Mouse (Mus musculus) intestine, embryonic 16.5 days (tissue): ENCODE data around the gene Trpv4. TPM values are rescaled to one million over a fixed set of nuclear protein-coding genes. Genes with fewer than 3 reads are reported as not detected.
A peak's percentile ranks its signal among the peaks of the same experiment; 100 is the strongest.

Experiments
- ATAC-seq: fragments of 200-750 bp; cut with Nextera tagmentation; 2 replicates; pipeline ENCODE4 v1.8.0; 2017; ENCODE audit warnings: moderate TSS enrichment, moderate library complexity
- H3K27ac ChIP-seq: fragments of 300-500 bp; sonication (generic); 2 replicates; pipeline ENCODE4 v1.5.1; 2014; ENCODE audit warnings: mild to moderate bottlenecking, low read length
- H3K27me3 ChIP-seq: fragments of 300-500 bp; sonication (generic); replicated peaks from 2 replicates; pipeline ENCODE4 v1.6.1; 2014; ENCODE audit warnings: low read length, control low read depth, mixed read lengths; ENCODE audit not compliant: control insufficient read depth, insufficient read depth
- H3K36me3 ChIP-seq: fragments of 300-500 bp; sonication (generic); 2 replicates; pipeline ENCODE4 v1.6.1; 2014; ENCODE audit warnings: low read length, control low read depth; ENCODE audit not compliant: control insufficient read depth, insufficient read depth
- H3K4me1 ChIP-seq: fragments of 300-500 bp; sonication (generic); 2 replicates; pipeline ENCODE4 v1.6.1; 2014; ENCODE audit warnings: low read length, control low read depth, mixed read lengths; ENCODE audit not compliant: control insufficient read depth, insufficient read depth
- H3K4me2 ChIP-seq: fragments of 300-500 bp; sonication (generic); 2 replicates; pipeline ENCODE4 v1.6.1; 2014; ENCODE audit warnings: low read depth, low read length, control low read depth
- H3K4me3 ChIP-seq: fragments of 300-500 bp; sonication (generic); 2 replicates; pipeline ENCODE4 v1.5.1; 2014; ENCODE audit warnings: mild to moderate bottlenecking, low read length
- H3K9ac ChIP-seq: fragments of 300-500 bp; sonication (generic); 2 replicates; pipeline ENCODE4 v1.6.1; 2014; ENCODE audit warnings: low read depth, low read length
- H3K9me3 ChIP-seq: fragments of 300-500 bp; sonication (generic); 2 replicates; pipeline ENCODE4 v1.6.1; 2016; ENCODE audit warnings: low read length, control low read depth; ENCODE audit not compliant: control insufficient read depth
- WGBS: fragments of 180-500 bp; shearing (Covaris S2); extraction: QIAGEN DNeasy Blood & Tissue Kit; methylation state at CpG from one replicate; pipeline ENCODE4 v1.1.7; 2014; 5-methylcytosine and 5-hydroxymethylcytosine counted together
- polyA plus RNA-seq: library from polyadenylated mRNA; unstranded; fragments of >200 nt; fragmentation: Nextera tagmentation; extraction: Ambion mirVana; gene quantifications from 2 replicates; pipeline ENCODE4 v1.2.1, GENCODE M21; 2015

Gene Trpv4
- polyA plus RNA-seq, 1 experiment from 2014 or later: 0.93 TPM

DNA sequence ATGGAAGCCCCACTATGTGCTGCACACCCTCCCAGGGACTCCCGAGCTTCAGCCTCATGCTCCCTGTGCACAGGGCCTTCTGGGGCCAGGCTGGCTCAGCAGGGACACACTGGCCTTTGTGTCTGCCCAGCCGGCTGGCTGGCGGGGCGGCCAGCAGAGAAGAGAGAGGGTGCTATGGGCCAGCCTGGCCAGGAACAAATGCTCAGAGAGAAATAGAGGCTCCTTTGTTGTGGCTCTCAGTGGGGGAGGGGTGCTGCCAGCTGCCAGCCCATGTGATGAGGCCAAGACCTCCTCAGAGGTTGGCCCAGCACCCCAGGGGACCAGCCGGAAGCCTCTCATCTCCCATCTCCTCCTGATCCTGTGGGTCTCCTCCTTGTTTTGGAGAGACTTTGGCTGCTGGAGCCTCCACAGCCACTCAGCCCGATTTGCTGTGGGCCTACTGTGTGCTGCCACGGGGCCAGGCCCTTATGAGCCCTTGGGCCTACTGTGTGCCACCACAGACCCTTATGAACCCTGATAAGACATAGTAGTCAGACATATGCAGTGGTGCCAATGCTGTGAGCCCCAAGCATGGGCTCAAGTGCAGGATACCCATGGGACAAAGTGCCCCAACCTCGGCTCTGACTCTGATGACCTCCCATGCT lies 78.4 kb downstream of the Trpv4 start:
- Histone ChIP-seq H3K9ac (no peak overlapping the region), H3K27ac (no peak overlapping the region), H3K27me3 (no peaks in the 10 kb centered on the region), H3K4me1 (peaks cover 29% of the 10 kb centered on the region), H3K9me3 (no peaks in the 10 kb centered on the region), H3K4me2 (no peak overlapping the region), H3K4me3 (no peak overlapping the region), H3K36me3 (no peaks in the 10 kb centered on the region)
- WGBS: 80% methylated on average over 8 of the region's 8 CpGs
- ATAC-seq: peak; percentile 25

GRCm38 (mm10) chr5:114578361-114578760 lies 79.9 kb downstream of the Trpv4 start:
- 38% methylated on average over 20 of the region's 20 CpGs for WGBS
- Histone ChIP-seq H3K36me3 (no peaks in the 10 kb centered on the region), H3K27ac (no peak overlapping the region), H3K9me3 (no peaks in the 10 kb centered on the region), H3K4me1 (peaks cover 30% of the 10 kb centered on the region), H3K4me3 (no peak overlapping the region), H3K27me3 (no peaks in the 10 kb centered on the region), H3K9ac (no peak overlapping the region), H3K4me2 (no peak overlapping the region)
- no peak for ATAC-seq

- 86% methylated on average over 16 of the region's 16 CpGs for WGBS
- no peak for ATAC-seq
- Histone ChIP-seq H3K9me3 (no peaks in the 10 kb centered on the region), H3K27ac (no peak overlapping the region), H3K27me3 (no peaks in the 10 kb centered on the region; the same call in 1 of the 2 replicates), H3K4me3 (no peak overlapping the region), H3K36me3 (no peaks in the 10 kb centered on the region), H3K4me2 (no peak overlapping the region), H3K4me1 (peaks cover 48% of the 10 kb centered on the region), H3K9ac (no peak overlapping the region)
Measured at GRCm38 (mm10) chr5:114575986-114576605, 82.1 kb downstream of the Trpv4 start.

GRCm38 (mm10) chr5:114575530-114575929 lies 82.7 kb downstream of the Trpv4 start:
- Histone ChIP-seq H3K4me3 (no peak overlapping the region), H3K36me3 (no peaks in the 10 kb centered on the region), H3K27me3 (no peaks in the 10 kb centered on the region; the same call in 1 of the 2 replicates), H3K27ac (0 out of 2 replicates have a peak overlapping the region, but pooled peaks have one; percentile 13), H3K4me2 (peak overlapping the region; percentile 27; the same call in 1 of the 2 replicates), H3K4me1 (peaks cover 53% of the 10 kb centered on the region), H3K9ac (no peak overlapping the region), H3K9me3 (no peaks in the 10 kb centered on the region)
- 74% methylated on average over 7 of the region's 7 CpGs for WGBS
- no peak for ATAC-seq

GRCm38 (mm10) chr5:114575010-114575409 lies 83.2 kb downstream of the Trpv4 start:
- no peak for ATAC-seq
- no peak overlapping the region; the same call in 1 of the 2 replicates for H3K9ac ChIP-seq
- peak overlapping the region; percentile 13 for H3K27ac ChIP-seq
- H3K27me3 ChIP-seq: no peaks in the 10 kb centered on the region; the same call in 1 of the 2 replicates
- 45% methylated on average over 11 of the region's 11 CpGs for WGBS
- H3K4me3 ChIP-seq: 0 out of 2 replicates have a peak overlapping the region, but pooled peaks have one; percentile 9
- H3K9me3 ChIP-seq: no peaks in the 10 kb centered on the region
- no peaks in the 10 kb centered on the region for H3K36me3 ChIP-seq
- H3K4me1 ChIP-seq: peaks cover 57% of the 10 kb centered on the region
- peak overlapping the region; percentile 27; the same call in 1 of the 2 replicates for H3K4me2 ChIP-seq

DNA sequence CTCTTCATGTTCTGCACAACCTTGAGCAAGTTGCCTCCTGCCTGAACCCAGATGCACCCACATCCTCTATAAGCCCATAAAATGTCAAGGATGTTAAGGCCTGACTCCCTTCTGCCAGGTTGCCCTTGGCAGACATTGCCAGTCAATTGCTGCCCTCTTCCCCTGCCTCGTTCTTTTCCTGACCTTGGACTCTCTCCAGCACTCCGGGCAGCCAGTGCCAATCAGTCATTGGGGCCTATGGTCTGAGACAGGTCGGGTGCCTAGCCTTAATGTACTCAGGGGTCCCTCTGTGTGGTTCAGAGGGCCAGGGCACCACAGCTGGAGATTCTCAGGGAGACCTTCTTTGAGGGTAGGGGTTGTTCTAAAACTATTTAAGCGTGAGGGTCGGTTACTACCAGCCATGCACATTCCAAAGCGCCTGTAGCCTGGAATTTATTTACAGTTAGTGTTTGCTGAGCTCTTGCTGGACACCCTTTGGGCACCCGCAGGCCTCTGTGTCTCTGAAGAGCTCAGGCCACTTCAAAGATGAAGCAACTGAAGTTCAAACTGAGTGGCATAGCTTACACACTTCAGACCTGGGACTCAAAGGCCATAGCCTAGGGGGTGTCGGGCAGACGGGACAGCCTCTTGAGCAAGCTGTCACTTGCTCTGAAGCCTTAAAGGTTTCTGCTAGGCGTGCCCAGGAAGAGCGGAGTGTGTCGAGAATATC lies 84.1 kb downstream of the Trpv4 start:
- Histone ChIP-seq H3K4me3 (no peak overlapping the region), H3K36me3 (no peaks in the 10 kb centered on the region), H3K9ac (no peak overlapping the region), H3K27me3 (no peaks in the 10 kb centered on the region; the same call in 1 of the 2 replicates), H3K27ac (peak overlapping the region; percentile 21), H3K4me1 (peaks cover 66% of the 10 kb centered on the region), H3K9me3 (no peaks in the 10 kb centered on the region), H3K4me2 (peak overlapping the region; percentile 27; the same call in 1 of the 2 replicates)
- no peak for ATAC-seq
- 40% methylated on average over 12 of the region's 12 CpGs for WGBS

DNA sequence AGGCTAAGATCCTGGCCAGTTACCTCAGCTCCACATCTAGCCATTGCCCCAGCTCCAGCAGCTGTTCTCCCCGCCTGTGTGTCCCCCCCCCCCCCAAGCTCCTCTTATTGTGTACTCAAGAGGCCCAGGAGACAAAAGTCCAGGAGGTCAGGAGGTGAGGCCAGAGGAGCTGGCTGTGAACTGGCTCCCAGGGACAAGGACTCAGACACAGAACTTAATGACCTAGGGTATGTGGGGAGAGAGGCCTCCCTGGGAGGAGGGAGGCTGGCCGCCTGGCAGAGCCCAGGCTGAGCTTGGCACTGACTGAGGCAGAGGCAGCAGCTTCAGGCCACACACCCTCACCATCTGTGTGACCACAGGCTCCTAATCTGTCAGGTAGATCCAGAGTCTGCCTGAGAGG lies 85.2 kb downstream of the Trpv4 start:
- Histone ChIP-seq H3K36me3 (no peaks in the 10 kb centered on the region), H3K4me3 (no peak overlapping the region), H3K9me3 (no peaks in the 10 kb centered on the region), H3K4me1 (peaks cover 75% of the 10 kb centered on the region), H3K27me3 (no peaks in the 10 kb centered on the region; the same call in 1 of the 2 replicates), H3K27ac (peak overlapping the region; percentile 51; the same call in 1 of the 2 replicates), H3K4me2 (peak overlapping the region; percentile 65), H3K9ac (peak overlapping the region; percentile 58; the same call in 1 of the 2 replicates)
- WGBS: 29% methylated on average over 2 of the region's 2 CpGs
- peak; percentile 16; the same call in 1 of the 2 replicates for ATAC-seq
